Mouse (Mus musculus) macrophage (primary cell): ENCODE measurements at regions not wholly inside any gene's neighbourhood (a gene's known extent, or its start where the extent isn't known, plus 50 kb on each side); places are given as distances from the start of the nearest gene placed in this dataset.

Experiments
- H3K27ac ChIP-seq: fragments of 350-480 bp; formaldehyde crosslinking; 2 replicates; pipeline ENCODE4 v1.9.0; 2021
- H3K36me3 ChIP-seq: fragments of 350-480 bp; formaldehyde crosslinking; 2 replicates; pipeline ENCODE4 v1.9.0; 2021; ENCODE audit errors: inconsistent target
- H3K4me3 ChIP-seq: fragments of 350-480 bp; formaldehyde crosslinking; 2 replicates; pipeline ENCODE4 v1.9.0; 2021; ENCODE audit errors: inconsistent target
- H3K79me2 ChIP-seq: fragments of 350-480 bp; formaldehyde crosslinking; 2 replicates; pipeline ENCODE4 v1.9.0; 2021; ENCODE audit errors: inconsistent target
- WGBS: methylation state at CpG from one replicate; pipeline ENCODE4 v1.1.7; 2026; ENCODE audit warnings: inconsistent platforms; ENCODE audit not compliant: missing documents; 5-methylcytosine and 5-hydroxymethylcytosine counted together

DNA sequence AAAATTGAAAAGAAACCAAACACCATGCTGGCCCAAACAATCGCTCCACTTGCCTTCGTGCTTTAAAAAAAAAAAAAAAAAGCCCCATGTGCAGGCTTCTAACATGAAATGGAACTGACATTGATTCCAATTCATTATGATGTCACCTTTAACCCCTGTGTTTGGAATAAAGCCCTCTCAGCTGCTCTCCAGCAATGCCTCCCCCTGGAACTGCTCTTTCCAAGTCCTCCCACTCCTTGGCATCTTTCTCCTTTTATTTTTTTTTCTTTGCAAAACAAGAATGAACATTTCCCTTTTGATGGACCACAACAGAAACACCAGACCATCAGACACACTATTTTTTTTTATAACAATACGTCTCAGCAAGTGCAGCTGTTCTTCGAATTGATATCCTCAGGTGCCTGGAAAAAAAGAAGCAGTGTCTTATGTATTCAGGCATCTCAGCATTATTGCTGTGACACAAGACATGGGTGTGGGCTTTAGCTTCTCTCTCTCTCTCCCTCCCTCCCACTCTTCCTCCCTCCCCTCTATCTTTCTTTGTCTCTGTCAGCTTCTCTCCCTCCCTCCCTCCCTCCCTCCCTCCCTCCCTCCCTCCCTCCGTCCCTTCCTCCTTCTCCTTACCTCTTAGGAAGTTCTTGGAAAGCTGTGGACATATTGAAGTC is 152.3 kb upstream of the Pitrm1 start:
- no peaks in the 10 kb centered on the region for H3K79me2 ChIP-seq
- no peaks in the 10 kb centered on the region for H3K36me3 ChIP-seq
- no peak overlapping the region for H3K4me3 ChIP-seq
- no peak overlapping the region for H3K27ac ChIP-seq
- WGBS = 91% methylated on average over 4 of the region's 5 CpGs

DNA sequence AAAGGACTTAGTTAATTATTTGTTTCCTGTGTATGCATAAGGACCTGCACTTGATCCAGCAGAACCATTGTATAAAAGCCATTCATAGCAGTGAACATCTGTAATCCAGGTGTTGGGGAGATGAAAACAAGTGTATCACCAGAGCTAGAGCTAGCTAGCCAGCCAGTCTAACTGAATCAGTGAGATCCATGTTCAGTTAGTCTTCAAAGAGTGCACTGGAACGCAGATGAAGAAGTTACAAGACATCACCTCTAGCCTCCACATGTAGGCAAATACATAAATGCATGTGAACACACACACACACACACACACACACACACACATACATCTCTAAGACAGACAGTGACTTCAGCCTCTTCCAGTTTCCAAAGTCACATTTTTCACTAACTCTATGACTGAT is 150.3 kb upstream of the Pitrm1 start:
- WGBS = 83% methylated on average over 1 of the region's 1 CpGs
- no peak overlapping the region for H3K4me3 ChIP-seq
- no peaks in the 10 kb centered on the region for H3K79me2 ChIP-seq
- H3K36me3 ChIP-seq = no peaks in the 10 kb centered on the region
- H3K27ac ChIP-seq = no peak overlapping the region

DNA sequence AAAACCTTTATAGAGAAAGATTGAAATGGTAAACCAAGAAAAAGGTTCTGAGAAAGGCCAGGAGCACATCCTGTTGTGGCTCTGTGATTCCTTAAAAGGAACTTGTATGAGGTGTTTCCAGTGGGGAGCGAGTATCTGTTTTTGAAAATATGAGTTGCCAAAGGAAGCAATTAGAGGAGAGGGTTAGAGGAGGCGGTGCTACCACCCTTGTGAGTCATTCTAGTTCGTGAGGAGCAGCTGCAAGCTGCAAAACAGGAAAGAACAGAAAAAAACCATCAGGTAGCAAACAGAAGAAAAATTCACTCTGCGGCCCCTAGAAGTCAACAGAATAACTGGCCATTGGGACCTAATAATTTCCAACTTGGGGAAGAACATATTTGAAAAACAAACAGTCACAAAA is 116.1 kb upstream of the Pitrm1 start:
- H3K27ac ChIP-seq = no peak overlapping the region
- no peaks in the 10 kb centered on the region for H3K36me3 ChIP-seq
- no peak overlapping the region for H3K4me3 ChIP-seq
- no peaks in the 10 kb centered on the region for H3K79me2 ChIP-seq
- 63% methylated on average over 4 of the region's 4 CpGs for WGBS

DNA sequence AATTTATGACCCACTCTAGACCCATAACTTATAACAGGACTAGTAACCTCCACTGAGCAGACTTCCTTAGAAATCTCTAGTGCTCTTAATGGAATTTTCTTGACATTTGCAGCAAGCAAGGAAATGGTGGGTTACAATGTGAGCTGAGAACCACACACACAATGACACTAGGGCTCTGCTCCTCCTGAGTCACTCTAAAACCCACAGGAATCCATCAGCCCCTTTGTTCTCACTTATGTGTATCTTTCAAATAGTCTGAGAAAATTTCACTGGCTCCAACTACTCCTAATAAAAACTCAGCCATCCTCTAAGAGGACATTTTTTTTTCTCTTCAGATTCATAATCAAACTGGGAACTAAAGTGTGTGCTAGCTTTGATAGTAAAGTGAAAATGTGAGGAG is 101.0 kb upstream of the Pitrm1 start:
- Histone ChIP-seq H3K36me3 (no peaks in the 10 kb centered on the region), H3K4me3 (no peak overlapping the region), H3K79me2 (no peaks in the 10 kb centered on the region), H3K27ac (no peak overlapping the region)

DNA sequence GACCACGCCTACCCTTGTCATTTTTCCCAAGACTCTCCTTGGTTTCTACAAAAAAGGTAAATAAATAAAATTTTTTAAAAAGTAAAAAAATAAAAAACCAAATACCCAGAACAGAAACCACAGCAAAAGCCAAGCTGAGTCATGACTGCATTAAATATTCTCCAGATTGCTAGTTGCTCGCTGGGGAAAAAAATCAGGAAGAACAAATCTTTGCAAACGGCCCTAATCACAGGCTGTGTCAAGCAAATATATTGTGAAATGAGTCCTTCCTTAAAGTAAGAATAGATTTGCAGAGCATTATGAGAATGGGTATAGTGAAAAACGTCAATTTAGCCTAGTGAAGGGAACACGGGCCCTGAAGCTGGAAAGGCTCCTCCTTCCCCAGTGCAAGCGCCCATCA is 86.6 kb upstream of the Pitrm1 start:
- H3K36me3 ChIP-seq = no peaks in the 10 kb centered on the region
- no peaks in the 10 kb centered on the region for H3K79me2 ChIP-seq
- peak overlapping the region; percentile 27 for H3K27ac ChIP-seq
- H3K4me3 ChIP-seq = no peak overlapping the region
- 25% methylated on average over 6 of the region's 6 CpGs for WGBS

DNA sequence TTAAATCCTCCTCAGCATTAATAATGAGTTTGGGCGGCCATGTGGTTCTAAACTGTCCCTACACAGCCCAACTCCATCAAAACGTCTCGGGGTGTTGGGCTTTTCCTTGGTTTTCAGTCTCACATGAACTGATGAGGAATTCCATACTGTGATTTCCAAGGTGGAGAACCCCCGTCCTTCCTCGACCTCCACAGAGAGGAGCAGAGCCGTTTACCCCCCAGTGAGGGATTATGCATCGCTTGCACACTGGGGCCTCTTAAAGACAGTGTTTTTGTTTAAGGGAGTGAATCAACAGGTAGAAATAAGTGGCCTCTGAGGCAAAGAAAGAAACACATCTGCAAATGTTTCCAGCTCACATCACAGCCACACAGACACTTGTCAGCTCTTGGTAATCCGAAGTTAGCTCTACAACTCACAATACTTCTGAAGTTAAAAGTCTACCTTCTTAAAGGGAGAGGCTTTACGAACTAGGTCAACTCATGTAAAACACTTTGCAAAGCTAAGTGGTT is 82.0 kb upstream of the Pitrm1 start:
- WGBS = 82% methylated on average over 9 of the region's 9 CpGs
- Histone ChIP-seq H3K79me2 (no peaks in the 10 kb centered on the region), H3K4me3 (no peak overlapping the region), H3K36me3 (no peaks in the 10 kb centered on the region), H3K27ac (no peak overlapping the region)

DNA sequence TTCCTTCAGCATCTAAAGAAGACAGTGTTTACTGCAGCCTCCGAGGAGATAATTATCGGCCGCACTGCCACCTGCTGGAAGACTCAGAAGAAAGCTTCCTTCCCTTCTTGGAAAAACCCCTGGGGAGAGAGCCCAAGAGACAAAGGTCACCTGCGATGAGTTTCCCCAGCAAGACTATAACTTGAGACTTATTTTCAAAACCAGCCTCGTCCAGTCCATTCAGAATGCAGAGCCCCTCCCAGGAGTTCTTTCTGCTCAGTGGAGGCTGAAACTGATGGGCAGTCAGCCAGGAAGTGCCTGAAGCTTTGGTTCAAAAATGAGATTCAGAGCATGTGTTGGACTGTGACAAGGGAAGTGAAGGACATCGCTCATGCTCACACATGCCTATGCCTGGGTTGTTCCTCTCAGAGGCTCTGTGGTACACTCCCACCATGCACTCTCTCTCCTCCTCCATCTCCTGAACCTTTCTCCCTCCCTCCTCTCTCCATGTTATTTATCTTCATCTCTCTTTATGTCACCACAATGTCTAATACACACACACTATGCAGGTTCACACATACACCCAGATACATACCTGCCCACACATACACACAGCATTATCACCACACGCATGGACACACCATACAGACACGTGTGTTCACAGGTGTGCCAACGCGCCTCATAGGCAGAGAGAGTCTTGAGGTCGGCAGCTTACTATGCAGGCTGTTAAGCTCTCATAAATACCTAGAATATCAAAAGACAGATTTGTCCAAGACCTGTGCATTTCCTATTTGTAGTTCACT is 78.3 kb upstream of the Pitrm1 start:
- H3K36me3 ChIP-seq = no peaks in the 10 kb centered on the region
- 58% methylated on average over 11 of the region's 11 CpGs for WGBS
- H3K79me2 ChIP-seq = no peaks in the 10 kb centered on the region
- no peak overlapping the region for H3K27ac ChIP-seq
- H3K4me3 ChIP-seq = no peak overlapping the region

DNA sequence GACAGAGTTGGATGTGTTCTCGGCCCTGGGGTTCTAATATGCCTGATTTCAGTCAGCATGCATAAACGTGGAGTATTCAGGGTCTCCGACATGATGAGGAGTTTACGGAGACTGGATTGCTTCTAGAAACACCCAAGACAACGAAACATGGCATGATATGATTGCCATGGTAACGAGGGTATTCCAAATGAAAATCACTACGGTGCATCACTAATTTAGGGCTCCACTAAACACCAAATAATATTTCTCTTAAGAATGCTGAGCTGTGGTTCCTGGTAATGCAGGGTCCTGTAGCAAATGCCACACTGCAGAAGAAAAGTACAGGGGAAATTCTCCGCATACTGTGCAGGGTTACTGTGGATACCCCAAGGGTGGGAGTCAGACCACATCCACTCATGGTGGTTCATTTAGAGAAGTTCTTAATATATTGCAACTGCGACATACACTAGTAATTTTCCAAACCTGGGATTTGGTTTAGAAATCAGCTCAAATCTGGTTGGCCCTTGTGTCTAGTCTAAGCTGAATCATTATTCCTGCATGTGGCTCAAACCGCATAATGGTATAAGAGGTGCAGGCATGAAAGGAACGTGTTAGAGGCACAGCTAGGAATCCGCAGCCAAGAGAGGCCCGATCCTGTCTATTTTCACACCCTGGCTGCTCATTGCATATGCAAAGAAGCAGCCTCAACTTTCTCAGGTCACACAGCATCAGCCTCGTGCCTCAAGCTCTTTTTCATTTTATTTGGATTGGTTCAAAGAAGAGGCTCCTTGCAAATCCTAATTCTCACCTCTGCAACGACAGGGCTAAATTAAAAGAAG is 77.5 kb upstream of the Pitrm1 start:
- Histone ChIP-seq H3K36me3 (no peaks in the 10 kb centered on the region), H3K27ac (no peak overlapping the region), H3K4me3 (no peak overlapping the region), H3K79me2 (no peaks in the 10 kb centered on the region)
- WGBS = 92% methylated on average over 15 of the region's 15 CpGs

DNA sequence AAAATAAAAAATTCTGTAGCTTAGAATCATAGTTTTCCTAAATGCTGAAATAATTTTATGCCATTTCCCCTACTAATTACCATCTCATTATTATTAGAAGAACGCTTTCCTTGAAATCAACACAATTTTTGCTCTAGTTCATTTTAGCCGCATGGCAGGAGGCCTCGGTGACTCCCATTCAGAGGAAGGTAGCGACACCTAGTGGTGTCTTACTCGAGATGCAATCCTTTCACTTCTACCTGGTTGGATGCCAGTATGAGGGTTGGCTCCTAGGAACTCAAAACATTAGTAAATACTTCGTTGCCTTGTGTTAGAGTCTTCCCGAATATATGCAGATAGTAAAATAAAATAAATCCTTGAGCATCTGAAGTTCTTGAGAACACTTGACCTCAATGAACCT is 76.3 kb upstream of the Pitrm1 start:
- no peak overlapping the region for H3K4me3 ChIP-seq
- WGBS = 8% methylated on average over 7 of the region's 7 CpGs

DNA sequence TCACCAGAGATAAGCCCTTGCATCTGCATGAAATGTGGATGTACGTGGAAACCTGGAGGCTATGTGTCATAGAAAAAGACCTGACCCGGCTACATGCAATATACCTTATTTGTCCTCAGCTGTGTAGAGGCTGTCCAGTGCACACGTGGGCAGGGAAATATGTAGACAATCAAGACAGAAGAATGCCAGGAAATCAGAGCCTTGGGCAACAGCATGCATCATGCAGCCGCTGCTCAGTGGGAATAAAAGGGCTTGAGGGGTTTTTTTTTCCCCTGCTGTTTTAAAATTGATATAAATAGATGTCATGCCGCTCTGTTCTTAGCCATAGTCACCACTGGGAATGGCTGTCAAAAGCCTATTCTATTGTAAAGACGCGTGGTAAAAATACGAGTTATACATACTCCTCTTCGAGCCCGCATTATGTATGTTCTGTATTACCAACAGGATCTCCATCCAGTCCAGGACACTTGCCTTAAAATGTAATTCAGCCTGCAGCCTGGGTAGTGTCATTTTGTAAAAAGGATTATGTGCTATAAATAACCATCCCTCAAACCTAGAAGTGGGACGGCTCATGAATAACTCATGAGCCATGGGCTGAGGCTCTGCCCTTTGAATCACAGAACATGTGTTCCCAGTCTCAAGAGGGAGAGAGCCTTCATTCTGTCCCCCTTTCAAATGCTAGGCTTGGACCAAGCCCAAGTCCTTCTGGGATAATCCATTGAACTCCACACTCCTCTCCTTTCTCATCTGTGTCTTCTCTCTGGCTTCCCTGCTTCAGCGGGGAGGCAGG is 74.4 kb upstream of the Pitrm1 start:
- WGBS = 87% methylated on average over 12 of the region's 12 CpGs
- no peak overlapping the region for H3K27ac ChIP-seq
- no peaks in the 10 kb centered on the region for H3K36me3 ChIP-seq
- H3K4me3 ChIP-seq = no peak overlapping the region
- H3K79me2 ChIP-seq = no peaks in the 10 kb centered on the region

More for the DNA sequence above, 76.3 kb upstream of the Pitrm1 start:
- no peaks in the 10 kb centered on the region for H3K36me3 ChIP-seq
- no peak overlapping the region for H3K27ac ChIP-seq
- H3K79me2 ChIP-seq = no peaks in the 10 kb centered on the region

DNA sequence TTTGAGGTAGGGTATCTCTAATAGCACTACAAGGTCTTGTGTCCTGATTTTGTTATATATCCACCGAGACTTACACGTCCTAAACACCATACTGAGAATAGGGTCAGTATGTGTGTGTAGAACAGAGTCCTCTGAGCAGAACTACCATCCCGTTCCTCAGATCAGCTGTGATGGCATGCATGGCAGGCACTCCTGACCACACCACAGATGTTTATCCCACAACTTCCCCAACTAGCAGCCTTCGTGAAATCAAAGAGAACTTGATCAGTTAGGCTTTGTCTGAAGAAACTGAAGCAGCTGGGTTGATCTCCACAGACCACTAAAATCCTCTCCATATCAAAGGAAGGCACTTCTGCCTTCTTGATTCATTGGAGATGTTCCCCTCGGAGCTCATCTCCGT is 68.3 kb upstream of the Pitrm1 start:
- Histone ChIP-seq H3K36me3 (no peaks in the 10 kb centered on the region), H3K4me3 (no peak overlapping the region), H3K27ac (no peak overlapping the region), H3K79me2 (no peaks in the 10 kb centered on the region)
- 11% methylated on average over 6 of the region's 6 CpGs for WGBS

DNA sequence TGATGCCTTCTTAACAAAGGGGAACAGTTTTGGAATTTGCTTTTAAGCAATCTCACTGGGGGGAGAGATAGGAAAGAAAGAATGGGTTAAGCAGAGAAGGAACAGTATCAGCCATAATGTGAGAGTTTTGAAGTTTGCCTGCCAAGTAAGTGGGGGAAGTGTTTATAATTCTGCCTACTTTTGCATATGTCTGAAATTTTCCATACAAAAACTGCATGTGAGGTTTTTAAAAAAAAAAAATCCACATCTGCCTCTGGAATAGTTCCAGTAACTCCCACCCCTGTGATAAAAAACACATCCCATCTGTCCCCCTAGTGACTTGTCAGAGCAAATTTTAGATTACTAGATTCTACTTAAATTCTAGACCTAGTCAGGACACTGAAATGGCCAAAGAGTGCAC is 63.5 kb upstream of the Pitrm1 start:
- Histone ChIP-seq H3K36me3 (no peaks in the 10 kb centered on the region), H3K4me3 (no peak overlapping the region), H3K27ac (no peak overlapping the region), H3K79me2 (no peaks in the 10 kb centered on the region)

DNA sequence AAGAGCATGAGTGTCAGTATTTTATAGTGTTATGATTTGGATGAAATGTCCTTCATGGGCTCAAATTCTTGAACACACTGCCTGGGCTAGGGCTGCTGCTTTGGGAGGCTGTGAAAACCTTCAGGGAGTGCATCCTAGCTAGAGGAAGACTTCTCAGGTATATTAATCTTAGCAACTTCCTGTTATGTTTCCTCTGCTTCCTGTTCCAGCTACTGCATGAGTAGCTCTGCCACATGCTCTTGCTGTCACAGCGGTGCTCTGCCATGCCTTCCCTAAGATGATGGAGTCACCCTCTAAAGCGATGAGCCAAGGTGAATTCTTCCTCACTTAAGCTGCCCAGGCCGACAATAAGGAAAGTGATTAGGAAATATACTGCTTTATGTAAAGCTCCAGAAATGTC is 60.1 kb upstream of the Pitrm1 start:
- Histone ChIP-seq H3K27ac (no peak overlapping the region), H3K4me3 (no peak overlapping the region), H3K79me2 (no peaks in the 10 kb centered on the region), H3K36me3 (no peaks in the 10 kb centered on the region)
- WGBS = 57% methylated on average over 3 of the region's 3 CpGs

DNA sequence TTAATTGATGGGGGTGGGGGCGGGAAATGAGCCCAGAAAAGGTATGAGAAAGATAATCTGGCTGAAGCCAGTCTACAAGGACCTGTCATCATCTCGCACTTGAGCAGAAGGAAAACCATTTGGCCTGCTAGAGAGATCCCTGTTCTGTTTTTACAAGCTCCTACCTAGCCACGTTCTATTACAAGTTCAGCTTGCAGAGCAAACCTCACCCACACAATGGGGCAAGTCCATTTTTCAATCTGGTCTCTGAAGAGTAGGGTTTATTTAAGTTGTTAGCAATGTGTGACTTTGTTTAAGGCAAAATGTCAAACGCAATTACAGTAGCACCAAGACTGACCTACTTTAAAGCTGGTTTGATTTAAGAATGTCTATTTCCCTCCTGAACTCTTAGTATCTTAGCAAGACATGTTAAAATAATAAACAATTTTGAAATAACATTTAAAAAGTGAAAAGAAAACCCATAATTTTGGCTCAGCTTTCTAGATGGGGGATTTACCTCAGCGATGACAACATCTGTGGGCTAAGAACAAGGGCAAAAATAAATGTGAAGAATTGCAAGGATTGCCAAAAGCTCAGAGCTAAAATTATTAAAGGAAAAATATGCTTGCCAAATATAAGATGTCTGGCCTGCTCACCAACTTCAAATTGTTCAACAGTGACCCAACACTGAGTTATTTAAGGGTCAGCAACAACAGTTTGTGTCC is 54.9 kb upstream of the Pitrm1 start:
- Histone ChIP-seq H3K4me3 (no peak overlapping the region), H3K79me2 (no peaks in the 10 kb centered on the region), H3K36me3 (no peaks in the 10 kb centered on the region), H3K27ac (no peak overlapping the region)
- WGBS = 87% methylated on average over 5 of the region's 5 CpGs
